Mouse (Mus musculus): ENCODE measurements at regions not wholly inside any gene's neighbourhood (a gene's known extent, or its start where the extent isn't known, plus 50 kb on each side); places are given as distances from the start of the nearest gene placed in this dataset.

DNA sequence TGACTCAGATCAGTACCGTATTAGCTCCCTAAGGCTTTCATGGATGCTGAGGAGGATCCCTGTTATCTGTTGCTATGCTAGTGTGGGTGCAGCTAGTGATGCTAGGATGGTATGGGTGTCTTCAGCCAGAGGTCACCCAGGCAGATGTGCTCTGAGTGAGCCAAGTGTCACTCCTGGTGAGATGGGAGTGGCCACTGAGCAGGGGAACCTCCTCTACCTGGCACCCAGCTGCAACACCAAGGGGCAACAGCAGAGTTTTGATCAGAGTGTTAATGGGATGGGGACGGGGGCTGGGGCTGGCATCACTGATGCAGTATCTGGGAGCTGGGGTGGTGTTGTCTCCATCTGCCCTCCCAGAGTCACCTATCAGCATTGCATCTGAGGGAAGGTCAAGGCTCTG, 81.0 kb downstream of the Cstad start:
- TF ChIP-seq GATA1 (IDR thresholded peaks at IDR 0.05; ENCODE audit: low read length) = no peak
- TF ChIP-seq TAL1 (IDR thresholded peaks at IDR 0.05; ENCODE audit: low read length) = no peak
